Mouse (Mus musculus): Measurements from ENCODE around the gene Ak4. TPM values are rescaled to one million over a fixed set of nuclear protein-coding genes. Genes with fewer than 3 reads are reported as not detected.
A peak's percentile ranks its signal among the peaks of the same experiment; 100 is the strongest.

Gene Ak4
- polyA plus RNA-seq, 1 experiment from 2014 or later: 10.1 TPM

DNA sequence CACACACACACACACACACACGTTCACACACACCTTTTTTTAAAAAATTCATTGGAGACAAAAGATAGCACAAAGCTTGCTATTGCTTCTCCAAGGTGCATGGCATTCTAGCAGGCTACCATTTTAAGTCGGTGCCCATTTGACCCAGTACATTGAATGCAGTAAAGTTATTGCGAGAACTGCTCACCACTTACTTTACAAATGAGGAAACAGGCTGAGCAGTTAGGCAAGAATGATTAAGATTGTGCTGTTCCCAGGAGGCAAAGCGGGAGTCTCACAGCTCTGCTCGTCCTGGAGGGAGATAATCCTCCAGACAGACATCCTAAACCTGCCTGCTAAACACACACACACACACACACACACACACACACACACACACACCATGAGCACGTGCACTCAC is 72.6 kb downstream of the Ak4 start:
- no peak for ATAC-seq (ENCODE audit: insufficient number of reproducible peaks, insufficient read depth, low FRiP score, low read depth)

DNA sequence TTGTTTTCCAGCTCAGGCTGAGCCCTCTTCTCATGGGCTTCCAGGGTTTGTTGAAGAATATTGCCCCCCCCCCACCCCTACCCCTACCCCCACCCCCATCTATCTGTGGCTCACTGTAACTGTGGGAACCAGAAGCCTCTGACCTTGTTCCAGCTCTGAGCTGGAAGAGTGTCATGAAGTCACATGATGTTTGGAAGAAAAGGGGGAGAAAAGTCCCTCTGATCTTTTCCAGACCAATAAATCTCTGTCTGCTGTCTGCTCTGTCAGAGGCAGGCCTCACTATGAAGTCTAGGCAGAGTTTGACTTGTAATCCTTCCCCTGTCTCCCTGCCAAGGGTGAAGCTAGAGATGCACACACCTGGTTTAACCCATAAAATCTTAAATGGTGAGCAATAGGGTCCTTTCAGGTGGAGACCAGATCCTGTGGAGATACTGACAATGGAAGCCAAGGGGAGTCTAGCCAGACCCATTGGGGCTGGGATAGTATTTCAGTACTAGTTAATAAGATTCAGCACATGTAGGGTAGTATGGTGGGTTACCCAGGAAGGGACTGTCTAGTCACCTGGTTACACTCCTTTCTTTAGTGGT is 74.6 kb downstream of the Ak4 start:
- no peak for ATAC-seq (ENCODE audit: insufficient number of reproducible peaks, insufficient read depth, low FRiP score, low read depth)

More for the DNA sequence above, 72.6 kb downstream of the Ak4 start:
- Histone ChIP-seq H3K4me2 (replicated peaks; ENCODE audit: low read depth, low read length) (no peak overlapping the region), H3K36me3 (ENCODE audit: control insufficient read depth, insufficient read depth, low read length) (no peaks in the 10 kb centered on the region), H3K9me3 (ENCODE audit: control insufficient read depth, low read depth, low read length) (no peaks in the 10 kb centered on the region), H3K27me3 (ENCODE audit: control insufficient read depth, insufficient read depth, low read length) (peaks cover 12% of the 10 kb centered on the region), H3K4me1 (ENCODE audit: control insufficient read depth, insufficient read depth, low read length) (no peaks in the 10 kb centered on the region), H3K27ac (ENCODE audit: low read length) (no peak overlapping the region), H3K9ac (replicated peaks; ENCODE audit: low read depth, low read length) (no peak overlapping the region), H3K4me3 (ENCODE audit: low read depth, low read length) (no peak overlapping the region)
- 63% methylated on average over 6 of the region's 6 CpGs for WGBS

GRCm38 (mm10) chr4:101496188-101496533 is 77.1 kb downstream of the Ak4 start:
- H3K4me3 ChIP-seq (ENCODE audit: low read depth, low read length): peak overlapping the region; percentile 49
- H3K27me3 ChIP-seq (ENCODE audit: control insufficient read depth, insufficient read depth, low read length): peaks cover 19% of the 10 kb centered on the region
- no peaks in the 10 kb centered on the region for H3K9me3 ChIP-seq (ENCODE audit: control insufficient read depth, low read depth, low read length)
- 3% methylated on average over 28 of the region's 28 CpGs for WGBS
- no peak overlapping the region for H3K27ac ChIP-seq (ENCODE audit: low read length)
- peak overlapping the region; percentile 96 for H3K4me2 ChIP-seq (replicated peaks; ENCODE audit: low read depth, low read length)
- ATAC-seq (ENCODE audit: insufficient number of reproducible peaks, insufficient read depth, low FRiP score, low read depth): peak; percentile 47; the same call in 1 of the 2 replicates
- no peaks in the 10 kb centered on the region for H3K36me3 ChIP-seq (ENCODE audit: control insufficient read depth, insufficient read depth, low read length)
- H3K4me1 ChIP-seq (ENCODE audit: control insufficient read depth, insufficient read depth, low read length): no peaks in the 10 kb centered on the region
- H3K9ac ChIP-seq (replicated peaks; ENCODE audit: low read depth, low read length): no peak overlapping the region; the same call in 1 of the 2 replicates

More for the DNA sequence above, 74.6 kb downstream of the Ak4 start:
- no peaks in the 10 kb centered on the region for H3K36me3 ChIP-seq (ENCODE audit: control insufficient read depth, insufficient read depth, low read length)
- no peaks in the 10 kb centered on the region for H3K4me1 ChIP-seq (ENCODE audit: control insufficient read depth, insufficient read depth, low read length)
- no peak overlapping the region for H3K4me2 ChIP-seq (replicated peaks; ENCODE audit: low read depth, low read length)
- no peaks in the 10 kb centered on the region for H3K9me3 ChIP-seq (ENCODE audit: control insufficient read depth, low read depth, low read length)
- no peak overlapping the region for H3K4me3 ChIP-seq (ENCODE audit: low read depth, low read length)
- H3K27me3 ChIP-seq (ENCODE audit: control insufficient read depth, insufficient read depth, low read length): peaks cover 17% of the 10 kb centered on the region
- H3K9ac ChIP-seq (replicated peaks; ENCODE audit: low read depth, low read length): no peak overlapping the region
- no peak overlapping the region for H3K27ac ChIP-seq (ENCODE audit: low read length)

- no peaks in the 10 kb centered on the region for H3K9me3 ChIP-seq (ENCODE audit: control insufficient read depth, low read depth, low read length)
- peak; percentile 48; the same call in 1 of the 2 replicates for ATAC-seq (ENCODE audit: insufficient number of reproducible peaks, insufficient read depth, low FRiP score, low read depth)
- WGBS: 2% methylated on average over 54 of the region's 57 CpGs
- peaks cover 19% of the 10 kb centered on the region for H3K27me3 ChIP-seq (ENCODE audit: control insufficient read depth, insufficient read depth, low read length)
- no peak within 1 kb of the TSS; the same call in 1 of the 2 replicates for H3K9ac ChIP-seq (replicated peaks; ENCODE audit: low read depth, low read length)
- H3K4me2 ChIP-seq (replicated peaks; ENCODE audit: low read depth, low read length): peak within 1 kb of the TSS; percentile 96
- H3K4me1 ChIP-seq (ENCODE audit: control insufficient read depth, insufficient read depth, low read length): no peaks in the 10 kb centered on the region
- no peak within 1 kb of the TSS for H3K27ac ChIP-seq (ENCODE audit: low read length)
- no peaks in the 10 kb centered on the region for H3K36me3 ChIP-seq (ENCODE audit: control insufficient read depth, insufficient read depth, low read length)
- peak within 1 kb of the TSS; percentile 49 for H3K4me3 ChIP-seq (ENCODE audit: low read depth, low read length)
Observed at GRCm38 (mm10) chr4:101496534-101497237, 77.6 kb downstream of the Ak4 start, which contains the start of gene Dnajc6. Dnajc6 (plus strand) TSS chr4:101496648.

- H3K4me2 ChIP-seq (replicated peaks; ENCODE audit: low read depth, low read length): peak overlapping the region; percentile 96
- no peak overlapping the region for H3K9ac ChIP-seq (replicated peaks; ENCODE audit: low read depth, low read length)
- H3K27ac ChIP-seq (ENCODE audit: low read length): no peak overlapping the region
- 2% methylated on average over 14 of the region's 14 CpGs for WGBS
- no peak for ATAC-seq (ENCODE audit: insufficient number of reproducible peaks, insufficient read depth, low FRiP score, low read depth)
- H3K4me3 ChIP-seq (ENCODE audit: low read depth, low read length): peak overlapping the region; percentile 49; the same call in 1 of the 2 replicates
- H3K27me3 ChIP-seq (ENCODE audit: control insufficient read depth, insufficient read depth, low read length): peaks cover 19% of the 10 kb centered on the region
- H3K4me1 ChIP-seq (ENCODE audit: control insufficient read depth, insufficient read depth, low read length): no peaks in the 10 kb centered on the region
- H3K9me3 ChIP-seq (ENCODE audit: control insufficient read depth, low read depth, low read length): no peaks in the 10 kb centered on the region
- H3K36me3 ChIP-seq (ENCODE audit: control insufficient read depth, insufficient read depth, low read length): no peaks in the 10 kb centered on the region
Observed at GRCm38 (mm10) chr4:101497336-101497735, 78.3 kb downstream of the Ak4 start.

GRCm38 (mm10) chr4:101504470-101505007 is 85.5 kb downstream of the Ak4 start:
- H3K27me3 ChIP-seq (ENCODE audit: control insufficient read depth, insufficient read depth, low read length): no peaks in the 10 kb centered on the region
- H3K9ac ChIP-seq (replicated peaks; ENCODE audit: low read depth, low read length): no peak overlapping the region
- H3K36me3 ChIP-seq (ENCODE audit: control insufficient read depth, insufficient read depth, low read length): no peaks in the 10 kb centered on the region
- 82% methylated on average over 7 of the region's 7 CpGs for WGBS
- no peak overlapping the region for H3K4me3 ChIP-seq (ENCODE audit: low read depth, low read length)
- H3K9me3 ChIP-seq (ENCODE audit: control insufficient read depth, low read depth, low read length): no peaks in the 10 kb centered on the region
- H3K4me2 ChIP-seq (replicated peaks; ENCODE audit: low read depth, low read length): no peak overlapping the region
- ATAC-seq (ENCODE audit: insufficient number of reproducible peaks, insufficient read depth, low FRiP score, low read depth): no peak
- no peak overlapping the region for H3K27ac ChIP-seq (ENCODE audit: low read length)
- H3K4me1 ChIP-seq (ENCODE audit: control insufficient read depth, insufficient read depth, low read length): peaks cover 5% of the 10 kb centered on the region; the same call in 1 of the 2 replicates

DNA sequence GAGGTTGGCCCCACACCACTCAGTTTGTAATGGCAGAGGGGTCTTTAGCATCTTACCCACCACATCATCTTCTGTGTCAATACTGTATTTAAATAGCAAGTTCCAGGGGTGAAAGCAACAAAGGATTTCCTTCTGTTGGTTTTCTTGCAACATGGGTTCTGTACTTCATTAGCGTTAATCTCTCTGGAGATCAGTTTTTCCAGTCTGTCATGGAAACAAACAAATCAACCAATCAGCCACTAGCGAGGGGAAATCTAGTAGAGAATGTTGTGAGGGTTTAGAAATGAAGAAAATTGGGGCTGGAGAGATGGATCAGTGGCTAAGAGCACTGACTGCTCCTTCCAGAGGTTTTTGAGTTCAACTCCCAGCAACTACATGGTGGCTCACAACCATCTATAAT is 86.9 kb downstream of the Ak4 start:
- Histone ChIP-seq H3K27me3 (ENCODE audit: control insufficient read depth, insufficient read depth, low read length) (no peaks in the 10 kb centered on the region), H3K4me1 (ENCODE audit: control insufficient read depth, insufficient read depth, low read length) (peaks cover 5% of the 10 kb centered on the region; the same call in 1 of the 2 replicates), H3K36me3 (ENCODE audit: control insufficient read depth, insufficient read depth, low read length) (no peaks in the 10 kb centered on the region), H3K4me2 (replicated peaks; ENCODE audit: low read depth, low read length) (no peak overlapping the region), H3K9me3 (ENCODE audit: control insufficient read depth, low read depth, low read length) (no peaks in the 10 kb centered on the region), H3K27ac (ENCODE audit: low read length) (no peak overlapping the region), H3K9ac (replicated peaks; ENCODE audit: low read depth, low read length) (no peak overlapping the region), H3K4me3 (ENCODE audit: low read depth, low read length) (no peak overlapping the region)
- no peak for ATAC-seq (ENCODE audit: insufficient number of reproducible peaks, insufficient read depth, low FRiP score, low read depth)
- 69% methylated on average over 2 of the region's 2 CpGs for WGBS

- Histone ChIP-seq H3K4me2 (replicated peaks; ENCODE audit: low read depth, low read length) (no peak overlapping the region), H3K4me1 (ENCODE audit: control insufficient read depth, insufficient read depth, low read length) (peaks cover 5% of the 10 kb centered on the region; the same call in 1 of the 2 replicates), H3K4me3 (ENCODE audit: low read depth, low read length) (no peak overlapping the region), H3K27ac (ENCODE audit: low read length) (no peak overlapping the region), H3K9me3 (ENCODE audit: control insufficient read depth, low read depth, low read length) (no peaks in the 10 kb centered on the region), H3K9ac (replicated peaks; ENCODE audit: low read depth, low read length) (no peak overlapping the region), H3K36me3 (ENCODE audit: control insufficient read depth, insufficient read depth, low read length) (no peaks in the 10 kb centered on the region), H3K27me3 (ENCODE audit: control insufficient read depth, insufficient read depth, low read length) (no peaks in the 10 kb centered on the region)
- no peak for ATAC-seq (ENCODE audit: insufficient number of reproducible peaks, insufficient read depth, low FRiP score, low read depth)
Observed at GRCm38 (mm10) chr4:101506372-101506771, 87.3 kb downstream of the Ak4 start.

All from stomach, embryonic 14.5 days (tissue).